Mouse (Mus musculus): Measurements from ENCODE around the gene Il11.
A peak's percentile ranks its signal among the peaks of the same experiment; 100 is the strongest.
"Not testable (repeated sequence)": the region's sequence is repeated elsewhere in the genome, so short reads cannot be mapped to it uniquely, and the experiment has no call there.

Gene Il11

GRCm38 (mm10) chr7:4782759-4783158 is at the start of gene Il11, which contains the start of gene Tmem190:
Il11 (minus strand) TSS chr7:4782859.
Tmem190 (plus strand) TSS chr7:4782937.
- DNase-seq = no peak

GRCm38 (mm10) chr7:4830476-4830875 is 47.8 kb upstream of the Il11 start:
- no peak for DNase-seq

- DNase-seq = no peak
Observed at GRCm38 (mm10) chr7:4825365-4825764, 42.7 kb upstream of the Il11 start.

- DNase-seq = no peak
Observed at GRCm38 (mm10) chr7:4822162-4822907, 39.7 kb upstream of the Il11 start.

GRCm38 (mm10) chr7:4821690-4822089 is 39.0 kb upstream of the Il11 start:
- no peak for DNase-seq

GRCm38 (mm10) chr7:4820925-4821324 is 38.3 kb upstream of the Il11 start:
- not testable (repeated sequence) for DNase-seq

- no peak for DNase-seq
Observed at GRCm38 (mm10) chr7:4816559-4816958, 33.9 kb upstream of the Il11 start.

- peak; percentile 51 for DNase-seq
Observed at GRCm38 (mm10) chr7:4813105-4813791, 30.6 kb upstream of the Il11 start.

- peak; percentile 99 for DNase-seq
Observed at GRCm38 (mm10) chr7:4812303-4813104, 29.8 kb upstream of the Il11 start, which contains the start of gene Ube2s. Ube2s (minus strand) TSS chr7:4812590.

GRCm38 (mm10) chr7:4811842-4812302 is 29.2 kb upstream of the Il11 start:
- DNase-seq = peak; percentile 76

GRCm38 (mm10) chr7:4811131-4811530 is 28.5 kb upstream of the Il11 start:
- peak; percentile 34 for DNase-seq

GRCm38 (mm10) chr7:4806716-4807115 is 24.1 kb upstream of the Il11 start:
- DNase-seq = no peak

GRCm38 (mm10) chr7:4802247-4802646 is 19.6 kb upstream of the Il11 start:
- no peak for DNase-seq

- peak; percentile 34 for DNase-seq
Observed at GRCm38 (mm10) chr7:4795767-4796433, 13.2 kb upstream of the Il11 start.

- no peak for DNase-seq
Observed at GRCm38 (mm10) chr7:4794631-4795168, 12.0 kb upstream of the Il11 start.

GRCm38 (mm10) chr7:4793674-4794073 is 11.0 kb upstream of the Il11 start:
- no peak for DNase-seq

GRCm38 (mm10) chr7:4793248-4793647 is 10.6 kb upstream of the Il11 start:
- DNase-seq = peak; percentile 42

- DNase-seq = peak; percentile 94
Observed at GRCm38 (mm10) chr7:4792278-4793212, 9.9 kb upstream of the Il11 start, which contains the start of gene Rpl28. Rpl28 (plus strand) TSS chr7:4792874.

- DNase-seq = peak; percentile 81
Observed at GRCm38 (mm10) chr7:4789436-4789935, 6.8 kb upstream of the Il11 start, which contains the start of gene Tmem238. Tmem238 (minus strand) TSS chr7:4789656.

Data from cerebellum, adult 11-12 months (tissue).